In genomic region chr13:119755141-119755547, GRCm38 (mm10) we compare ENCODE assay signal across 9 mouse cellular contexts. TPM values are rescaled to one million over a fixed set of nuclear protein-coding genes. Genes with fewer than 3 reads are reported as not detected.
DNase-seq lines count a peak whose midpoint lies in the region; ATAC-seq and TF ChIP-seq lines count a peak whose summit lies in the region.
"Had no signal": no experiment of that assay in that cellular context is flagged by ENCODE, and none has a peak within 500 bp of the region (broad histone marks: within the 10 kb centered on the region; RNA-seq: fewer than 3 reads in every experiment).

No protein-coding gene starts in this region.

- H3K4me3 ChIP-seq in heart, adult 2 months, result peak overlapping the region; percentile 58
- H3K4me3 ChIP-seq in heart, embryonic 12.5 days, result peak overlapping the region; percentile 56
- H3K4me3 ChIP-seq in kidney, embryonic 15.5 days (replicated peaks), result peak overlapping the region; percentile 52
- peak overlapping the region; percentile 48 for H3K4me3 ChIP-seq in liver, embryonic 15.5 days (replicated peaks)
- H3K4me3 ChIP-seq in olfactory bulb, adult 2 months (ENCODE audit: insufficient read depth, low read depth, low read length), result peak overlapping the region; percentile 67

- WGBS in heart, adult 2 months, result 2% methylated on average over 16 of the region's 16 CpGs
- under 1% methylated on average over 16 of the region's 16 CpGs for WGBS in heart, embryonic 12.5 days
- under 1% methylated on average over 16 of the region's 16 CpGs for WGBS in kidney, embryonic 15.5 days
- 2% methylated on average over 16 of the region's 16 CpGs for WGBS in liver, embryonic 15.5 days (ENCODE audit: insufficient replicate concordance)
- WGBS in olfactory bulb, adult 2 months, result 1% methylated on average over 16 of the region's 16 CpGs

- ATAC-seq in heart, embryonic 12.5 days (ENCODE audit: insufficient number of reproducible peaks, low FRiP score), result peak; percentile 64
- peak; percentile 67 for ATAC-seq in kidney, embryonic 15.5 days (replicated peaks; ENCODE audit: low FRiP score)
- ATAC-seq in liver, embryonic 15.5 days (ENCODE audit: insufficient read depth), result peak; percentile 29; the same call in 1 of the 2 replicates

- H3K9me3 ChIP-seq in heart, embryonic 12.5 days (replicated peaks), result no peaks in the 10 kb centered on the region
- H3K9me3 ChIP-seq in kidney, embryonic 15.5 days (replicated peaks), result no peaks in the 10 kb centered on the region
- H3K9me3 ChIP-seq in liver, embryonic 15.5 days (replicated peaks), result no peaks in the 10 kb centered on the region

- H3K27me3 ChIP-seq in heart, adult 2 months (ENCODE audit: control insufficient read depth, insufficient read depth, low read length), result no peaks in the 10 kb centered on the region
- H3K27me3 ChIP-seq in heart, embryonic 12.5 days (replicated peaks), result no peaks in the 10 kb centered on the region
- no peaks in the 10 kb centered on the region for H3K27me3 ChIP-seq in kidney, embryonic 15.5 days
- peaks cover 17% of the 10 kb centered on the region for H3K27me3 ChIP-seq in liver, embryonic 15.5 days

- H3K79me2 ChIP-seq in heart, adult 2 months (replicated peaks; ENCODE audit: control insufficient read depth, insufficient read depth, low read length), result no peaks in the 10 kb centered on the region

- no peak for TF ChIP-seq CTCF in heart, adult 2 months (IDR thresholded peaks at IDR 0.05)
- TF ChIP-seq CTCF in olfactory bulb, adult 2 months (IDR thresholded peaks at IDR 0.05; ENCODE audit: insufficient read depth, low read depth, low read length), result no peak

- peak overlapping the region; percentile 96 for H3K4me2 ChIP-seq in heart, embryonic 12.5 days
- peak overlapping the region; percentile 79 for H3K4me2 ChIP-seq in kidney, embryonic 15.5 days
- peak overlapping the region; percentile 72 for H3K4me2 ChIP-seq in liver, embryonic 15.5 days

- no peak for TF ChIP-seq EP300 in heart, adult 2 months (IDR thresholded peaks at IDR 0.05; ENCODE audit: insufficient read depth, low read depth, low read length)

- H3K36me3 ChIP-seq in heart, adult 2 months (ENCODE audit: control insufficient read depth, insufficient read depth, low read length), result no peaks in the 10 kb centered on the region
- H3K36me3 ChIP-seq in heart, embryonic 12.5 days, result peaks cover 3% of the 10 kb centered on the region; the same call in 1 of the 2 replicates
- H3K36me3 ChIP-seq in kidney, embryonic 15.5 days, result no peaks in the 10 kb centered on the region
- H3K36me3 ChIP-seq in liver, embryonic 15.5 days (replicated peaks), result no peaks in the 10 kb centered on the region

- intact Hi-C loops in heart, adult 2 months (cut with DNase I), result loop anchor here (5.0 kb wide), 2 partner anchors 37 to 63 kb away; partner anchors contain the start of genes Hmgcs1 and Zfp131
- intact Hi-C loops in heart, postnatal 25 days (cut with DNase I), result loop anchor here (5.0 kb wide), 1 partner anchor 37 kb away; the partner anchor contains the start of gene Zfp131

- peak in 1 of 2 experiments; percentile 38 for DNase-seq in heart, adult 2 months
- no peak for DNase-seq in heart, postnatal 25 days (ENCODE audit: low spot score)
- peak; percentile 77 for DNase-seq in cerebellum, adult 11-12 months
- no peak for DNase-seq in ovary, postnatal 36 days (ENCODE audit: low spot score)

- H3K9ac ChIP-seq in heart, adult 2 months (ENCODE audit: low read depth, low read length), result peak overlapping the region; percentile 73
- H3K9ac ChIP-seq in heart, embryonic 12.5 days, result peak overlapping the region; percentile 69
- H3K9ac ChIP-seq in kidney, embryonic 15.5 days, result peak overlapping the region; percentile 44
- no peak overlapping the region; the same call in 1 of the 2 replicates for H3K9ac ChIP-seq in liver, embryonic 15.5 days

- no peak for TF ChIP-seq POLR2A in heart, adult 2 months (IDR thresholded peaks at IDR 0.05; ENCODE audit: insufficient read depth, low read depth, low read length)
- no peak for TF ChIP-seq POLR2A in olfactory bulb, adult 2 months (IDR thresholded peaks at IDR 0.05; ENCODE audit: insufficient read depth, low read depth, low read length)

- no peaks in the 10 kb centered on the region; the same call in 1 of the 2 replicates for H3K4me1 ChIP-seq in heart, adult 2 months (ENCODE audit: control insufficient read depth, insufficient read depth, low read length)
- H3K4me1 ChIP-seq in heart, embryonic 12.5 days (replicated peaks), result peaks cover 8% of the 10 kb centered on the region; the same call in 1 of the 2 replicates
- H3K4me1 ChIP-seq in kidney, embryonic 15.5 days, result peaks cover 15% of the 10 kb centered on the region
- peaks cover 13% of the 10 kb centered on the region; the same call in 1 of the 2 replicates for H3K4me1 ChIP-seq in liver, embryonic 15.5 days (replicated peaks)
- H3K4me1 ChIP-seq in olfactory bulb, adult 2 months (ENCODE audit: control insufficient read depth, insufficient read depth, low read length), result peaks cover 10% of the 10 kb centered on the region

- peak overlapping the region; percentile 68 for H3K27ac ChIP-seq in heart, adult 2 months
- H3K27ac ChIP-seq in heart, embryonic 12.5 days (ENCODE audit: poor library complexity, severe bottlenecking), result no peak overlapping the region
- peak overlapping the region; percentile 59; the same call in 1 of the 2 replicates for H3K27ac ChIP-seq in kidney, embryonic 15.5 days
- no peak overlapping the region for H3K27ac ChIP-seq in liver, embryonic 15.5 days (replicated peaks)
- H3K27ac ChIP-seq in olfactory bulb, adult 2 months (ENCODE audit: insufficient read depth, low read depth, low read length), result peak overlapping the region; percentile 92

RNA-seq across cellular contexts. Expression of gene Nim1k, which starts 0.5 kb away (rescaled TPM):
- 1 to 10 TPM; 1.2 to 1.8 TPM for total RNA-seq in heart, adult 2 months (2021)
- polyA plus RNA-seq in heart, adult 2 months (2012; rRNA removed), result 0.64 and 1.2 TPM in 2 replicates
- 1 to 10 TPM; 1.1 to 1.3 TPM for total RNA-seq in heart, postnatal 25 days (2021)
- 0.47 and 0.85 TPM in 2 replicates for polyA plus RNA-seq in heart, embryonic 12.5 days (2016; fragmentation: Nextera tagmentation; extraction: Ambion mirVana)
- 1.1 TPM in 2 replicates for polyA plus RNA-seq in kidney, embryonic 15.5 days (2015; fragmentation: Nextera tagmentation; extraction: Ambion mirVana)
- 0.09 and 0.10 TPM in 2 replicates for polyA plus RNA-seq in liver, embryonic 15.5 days (2015; fragmentation: Nextera tagmentation; extraction: Ambion mirVana)
- not detected in 2 replicates for polyA plus RNA-seq in olfactory bulb, adult 2 months (2012; ENCODE audit: insufficient read depth, insufficient read length, low replicate concordance, missing spikeins)
- total RNA-seq: MEL had no signal

RNA-seq across cellular contexts. Expression of gene Zfp131, which starts 35.5 kb away (rescaled TPM):
- total RNA-seq in heart, adult 2 months (2021), result 10 to 100 TPM; 18.4 to 18.7 TPM
- 5.0 and 7.3 TPM in 2 replicates for polyA plus RNA-seq in heart, adult 2 months (2012; rRNA removed)
- 10 to 100 TPM; 19.0 to 20.2 TPM for total RNA-seq in heart, postnatal 25 days (2021)
- polyA plus RNA-seq in heart, embryonic 12.5 days (2016; fragmentation: Nextera tagmentation; extraction: Ambion mirVana), result 27.6 and 31.0 TPM in 2 replicates
- polyA plus RNA-seq in kidney, embryonic 15.5 days (2015; fragmentation: Nextera tagmentation; extraction: Ambion mirVana), result 37.0 and 37.3 TPM in 2 replicates
- polyA plus RNA-seq in liver, embryonic 15.5 days (2015; fragmentation: Nextera tagmentation; extraction: Ambion mirVana), result 12.1 and 12.5 TPM in 2 replicates
- not detected in 2 replicates for polyA plus RNA-seq in olfactory bulb, adult 2 months (2012; ENCODE audit: insufficient read depth, insufficient read length, low replicate concordance, missing spikeins)

Comparison
In these comparisons a context has a peak if more than half of its experiments do, and no peak if none do; other contexts are left out.
1. H3K27ac ChIP-seq: peak in heart, adult 2 months (single experiment), kidney, embryonic 15.5 days (single experiment) and olfactory bulb, adult 2 months (single experiment); none in heart, embryonic 12.5 days (single experiment) and liver, embryonic 15.5 days (single experiment).
2. Peak in every context shown above with its lines, with median percentiles within 50 percentile points of each other: H3K4me3 ChIP-seq, ATAC-seq and H3K4me2 ChIP-seq.